Mouse (Mus musculus) cerebellum, adult 11 months (tissue): ENCODE data around the gene Exph5.

Experiments used
- DNase-seq: peaks from one replicate; pipeline ENCODE4 v3.0.0; 2022

Exph5 gene

DNA sequence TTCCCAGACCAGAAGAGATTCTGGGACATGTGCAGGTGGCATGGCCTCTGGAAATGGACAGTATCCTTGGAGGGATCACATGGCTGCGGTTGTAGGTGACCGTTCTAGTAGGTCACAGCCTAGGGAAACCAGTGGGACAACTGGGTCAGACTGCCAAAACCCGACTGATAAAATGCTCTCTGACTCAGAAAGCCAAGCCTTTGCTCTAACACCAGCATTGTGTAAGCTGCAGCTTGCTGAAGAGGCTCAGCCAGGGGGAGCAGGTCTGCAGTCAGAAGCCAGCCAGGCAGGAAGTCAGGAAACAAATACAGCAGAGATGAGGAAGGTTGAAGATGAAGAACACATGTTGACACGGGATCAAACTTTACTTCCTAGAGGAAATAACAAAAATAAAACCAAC is 74.4 kb downstream of the Exph5 start:
- no peak for DNase-seq

DNA sequence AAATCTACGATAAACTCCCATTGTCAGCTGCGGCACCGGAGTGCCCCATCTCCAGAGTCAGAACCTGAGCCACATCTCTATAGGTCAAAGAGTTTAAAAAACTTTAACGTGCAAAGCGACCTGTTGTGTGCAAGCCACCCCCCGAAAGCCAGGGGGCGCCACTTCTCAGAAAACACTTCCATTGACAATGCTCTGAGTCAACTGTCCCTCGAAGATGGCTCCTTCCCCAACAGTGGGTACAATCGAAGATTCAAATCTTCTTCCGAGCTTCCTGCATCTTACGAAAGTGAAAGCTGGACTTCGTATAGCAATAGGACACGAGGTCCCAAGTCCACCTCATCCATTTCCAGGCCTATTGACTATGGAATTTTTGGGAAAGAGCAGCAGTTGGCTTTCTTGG is 75.3 kb downstream of the Exph5 start:
- no peak for DNase-seq

DNA sequence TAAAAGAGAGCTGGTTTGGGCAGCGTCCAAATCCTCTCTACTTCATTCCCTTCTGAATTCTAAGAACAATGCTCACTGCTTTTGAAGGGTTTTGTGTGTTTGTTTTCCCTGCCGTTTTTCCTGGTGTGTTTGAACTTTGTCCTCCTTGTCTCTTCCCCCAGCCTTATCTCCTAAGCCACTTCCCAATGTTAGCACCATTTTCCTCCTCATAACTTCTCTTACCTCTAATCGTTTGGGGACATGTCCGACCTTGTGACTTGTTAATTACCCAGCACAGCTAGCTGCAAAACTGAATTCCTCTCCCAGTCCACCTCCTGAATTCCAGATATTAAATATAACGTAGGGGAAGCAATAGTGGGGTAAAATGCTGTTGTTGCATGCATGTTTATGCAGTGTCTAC is 76.1 kb downstream of the Exph5 start:
- no peak for DNase-seq

DNA sequence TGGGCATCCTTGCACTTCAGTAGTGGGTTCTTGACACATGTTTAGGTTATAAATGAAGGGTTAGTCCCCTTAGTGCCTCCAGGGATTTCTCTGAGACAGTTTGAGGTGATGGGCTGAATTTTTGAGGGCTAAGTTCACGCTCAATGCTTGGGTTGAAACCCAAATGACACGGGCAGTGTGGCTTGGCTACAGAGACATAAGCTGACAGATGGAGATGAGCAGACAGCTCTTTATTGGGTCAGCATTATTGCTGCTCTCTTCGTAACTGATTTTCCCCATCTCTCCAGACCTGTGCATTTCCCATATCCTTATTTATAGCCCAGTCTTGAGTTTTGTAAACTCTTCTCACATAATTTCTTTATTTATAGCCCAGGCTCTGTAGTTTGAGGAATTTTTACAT is 76.7 kb downstream of the Exph5 start:
- no peak for DNase-seq

DNA sequence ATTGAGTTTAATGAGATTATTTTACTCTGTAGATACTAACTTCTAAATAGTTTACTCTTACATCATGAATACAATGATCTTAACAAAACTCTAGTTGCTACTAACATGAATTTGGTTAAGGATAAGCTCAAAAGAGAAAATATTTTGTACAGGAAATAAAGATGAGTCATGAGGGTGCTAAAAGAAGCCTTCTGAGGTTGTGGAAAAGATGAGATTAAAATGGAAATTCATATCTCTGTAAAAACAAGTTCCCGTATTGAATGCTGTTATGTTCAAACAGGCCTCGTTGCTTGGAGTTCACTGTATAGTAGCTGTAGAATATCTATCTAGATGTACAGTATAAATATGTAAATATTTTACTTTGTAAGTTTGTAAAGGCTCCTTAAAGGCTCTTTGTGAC is 79.1 kb downstream of the Exph5 start:
- DNase-seq = no peak

DNA sequence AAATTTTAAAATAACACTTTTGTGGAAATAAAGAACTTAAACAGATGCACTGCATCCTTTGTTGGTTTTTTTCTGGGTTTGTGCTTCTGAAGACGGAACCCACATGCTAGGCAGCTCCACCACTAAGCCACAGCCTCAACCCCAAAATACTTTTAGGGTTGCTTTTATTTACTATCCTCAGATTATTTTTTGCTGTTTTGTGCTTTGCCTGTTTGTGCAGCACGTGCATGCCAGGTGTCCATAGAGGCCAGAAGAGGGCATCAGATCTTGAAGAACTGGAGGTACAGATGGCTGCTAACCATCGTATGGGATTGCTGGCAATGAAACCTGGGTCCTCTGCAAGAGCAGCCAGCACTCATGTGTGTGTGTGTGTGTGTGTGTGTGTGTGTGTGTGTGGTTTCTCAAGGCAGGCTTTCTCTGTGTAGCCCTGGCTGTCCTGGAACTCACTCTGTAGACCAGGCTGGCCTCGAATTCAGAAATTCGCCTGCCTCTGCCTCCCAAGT is 79.7 kb downstream of the Exph5 start:
- DNase-seq = no peak

DNA sequence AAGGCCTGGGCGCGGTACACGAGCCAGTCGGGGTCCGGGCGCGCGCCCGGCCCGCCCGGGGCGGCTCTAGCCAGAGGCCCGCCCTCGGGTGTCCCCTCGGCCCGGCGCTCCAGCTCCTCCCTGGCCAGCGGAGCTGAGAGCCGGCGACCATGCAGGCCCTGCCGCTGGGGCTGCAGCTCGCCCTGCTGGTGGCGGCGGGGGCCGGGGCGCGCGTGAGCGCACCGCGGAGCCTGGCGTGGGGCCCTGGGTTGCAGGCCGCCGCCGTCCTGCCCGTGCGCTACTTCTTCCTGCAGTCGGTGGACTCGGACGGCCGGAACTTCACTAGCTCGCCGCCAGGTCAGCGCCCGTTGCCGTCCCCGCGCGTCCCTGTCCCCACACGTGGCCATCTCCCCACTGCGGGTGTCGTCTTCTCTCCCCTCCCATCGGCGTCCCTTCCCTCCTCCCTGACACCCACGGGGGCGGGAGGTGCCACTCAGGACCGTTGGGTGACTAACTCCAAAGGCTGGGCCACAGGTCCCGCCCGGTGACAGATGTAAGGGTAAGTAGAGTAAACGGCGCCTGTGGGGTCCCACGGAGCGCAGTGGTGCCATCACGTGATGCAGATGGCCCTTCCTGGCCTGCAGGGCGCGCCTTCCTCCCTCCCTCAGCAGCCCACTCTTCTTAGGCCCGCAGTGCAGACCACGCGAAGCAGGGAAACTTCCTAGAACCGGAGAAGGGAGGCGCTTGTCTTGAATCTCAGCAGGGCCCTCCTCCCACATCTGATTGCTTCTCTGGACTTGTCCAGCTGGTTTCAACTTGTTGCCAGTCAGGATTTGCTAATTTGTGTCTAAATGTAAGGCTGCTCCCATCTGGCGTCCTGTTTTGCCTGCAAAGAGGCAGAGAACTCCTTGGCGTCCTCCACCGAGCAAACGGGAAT is 82.7 kb downstream of the Exph5 start, which contains the start of gene Kdelc2:
Gene Kdelc2 (plus strand): TSS at position 75 of the 916 bp plus-strand sequence.
- DNase-seq = peak; percentile 54

DNA sequence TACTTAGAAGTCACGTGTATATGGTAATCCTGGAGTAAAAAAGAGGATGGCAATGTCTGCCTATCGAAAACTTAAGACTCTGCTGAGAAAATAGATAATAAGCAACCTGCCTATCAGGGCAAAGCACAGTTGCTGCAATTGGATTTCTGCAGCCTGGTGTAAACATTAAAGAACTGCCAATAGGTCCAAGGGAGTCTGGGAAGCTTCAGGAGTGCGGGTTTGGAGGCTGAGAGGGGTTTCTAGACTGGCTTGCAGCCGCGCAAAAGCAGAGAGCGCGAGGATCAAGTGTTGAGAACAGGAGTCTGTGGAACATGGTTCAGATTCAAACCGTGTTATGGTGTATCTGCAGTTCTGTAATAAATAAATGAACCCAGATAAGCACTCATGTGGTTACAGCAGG is 83.4 kb downstream of the Exph5 start:
- DNase-seq = no peak

DNA sequence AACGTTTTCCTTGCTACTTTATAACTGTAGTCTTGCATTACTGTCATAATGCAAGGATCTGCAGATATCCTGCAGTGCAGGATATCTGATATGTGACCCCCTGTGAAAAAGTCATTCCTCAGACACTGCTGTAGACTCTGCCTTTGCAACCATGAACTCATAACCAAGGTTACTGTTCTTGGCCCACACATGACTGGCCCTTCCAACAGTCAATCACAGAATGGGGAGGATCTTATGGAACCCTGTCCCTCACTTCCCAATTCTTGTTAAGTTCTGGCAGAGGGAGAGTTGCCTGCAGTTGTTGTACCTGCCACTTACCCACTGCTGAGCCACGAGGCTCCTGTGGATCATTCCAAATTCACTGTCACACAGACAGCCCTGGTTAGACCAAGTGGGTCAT is 86.0 kb downstream of the Exph5 start:
- no peak for DNase-seq

DNA sequence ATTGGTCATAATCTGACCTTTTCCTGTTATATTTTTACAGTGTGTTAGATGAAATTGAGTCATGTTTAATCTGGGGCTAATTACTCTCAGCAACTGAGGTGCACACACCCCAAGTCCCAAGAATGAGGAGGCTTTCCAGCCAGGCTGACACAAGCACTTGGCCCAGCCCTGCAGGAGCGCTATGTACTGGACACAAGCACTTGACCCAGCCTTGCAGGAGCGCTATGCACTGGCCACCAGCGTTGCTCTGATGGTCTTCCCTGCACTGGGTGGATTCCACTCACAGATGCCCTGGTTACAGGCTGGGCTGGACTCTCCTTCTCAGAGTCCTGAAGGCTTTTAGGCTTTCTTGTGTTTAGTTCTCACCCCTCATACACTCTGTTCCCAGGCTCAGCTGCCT is 87.6 kb downstream of the Exph5 start:
- DNase-seq = no peak

DNA sequence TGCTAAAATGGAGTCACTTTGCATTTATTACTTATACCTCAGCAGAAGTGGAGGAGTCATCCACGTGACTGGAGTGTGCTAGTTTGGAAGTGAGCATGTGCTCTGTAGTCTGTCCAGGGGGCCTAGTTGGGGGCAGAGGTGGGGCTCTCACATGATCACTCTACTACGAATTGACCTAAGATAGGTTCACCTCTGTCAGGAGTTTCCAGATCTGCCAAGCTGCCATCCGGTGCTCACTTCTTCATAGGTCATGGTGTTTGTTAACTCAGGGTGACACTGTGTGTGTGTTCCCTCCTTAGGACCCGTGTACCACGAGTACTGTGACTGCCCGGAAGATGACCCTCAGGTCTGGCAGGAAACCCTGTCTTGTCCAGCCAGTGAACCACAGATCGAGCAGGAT is 88.7 kb downstream of the Exph5 start:
- no peak for DNase-seq

DNA sequence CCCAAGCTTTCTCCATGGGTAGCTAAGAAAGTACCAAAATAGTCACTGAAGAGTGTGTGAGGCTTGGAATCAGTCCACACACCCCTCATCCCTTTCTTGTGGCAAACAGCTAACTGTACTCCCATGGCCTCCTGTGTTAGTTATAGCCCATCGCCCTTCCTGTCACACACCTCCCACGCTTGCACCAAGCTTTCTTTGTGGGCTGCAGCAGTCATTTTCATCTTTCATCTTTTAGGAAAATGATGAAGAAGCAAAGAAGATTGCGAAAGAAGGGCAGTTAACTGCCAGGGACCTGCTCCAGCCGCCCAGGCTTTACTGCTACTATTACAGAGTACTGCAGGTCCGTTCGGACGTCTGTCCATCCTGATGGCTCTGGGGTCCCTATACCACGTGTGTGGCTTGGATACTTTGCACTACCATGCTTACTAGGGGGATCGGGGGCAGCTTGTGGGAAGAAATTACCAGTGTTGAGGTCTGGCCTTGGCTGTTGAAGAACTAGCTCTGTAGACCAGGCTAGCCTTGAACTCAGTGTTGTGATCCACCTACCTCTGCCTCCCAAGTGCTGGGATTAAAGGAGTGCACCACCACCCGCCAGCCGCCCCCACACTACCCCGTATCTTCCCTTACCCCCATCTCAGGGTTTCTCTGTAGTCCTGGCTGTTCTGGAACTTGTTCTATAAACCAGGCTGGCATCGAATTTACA is 96.4 kb downstream of the Exph5 start:
- DNase-seq = no peak

DNA sequence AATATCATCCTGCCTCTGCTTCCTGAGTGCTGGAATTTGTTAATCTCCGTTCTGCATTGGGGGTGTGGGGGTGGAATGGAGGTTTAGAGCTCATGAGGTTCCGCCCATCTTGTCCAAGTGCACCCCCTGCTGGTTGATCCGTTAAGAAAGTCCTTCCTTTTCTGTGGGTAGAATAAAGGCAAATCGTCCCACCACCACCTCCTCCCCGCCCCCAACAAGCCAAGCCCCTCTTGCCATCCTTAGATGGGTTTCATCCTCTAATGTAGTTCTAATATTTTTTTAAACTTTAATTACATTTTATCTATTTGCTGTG is 96.9 kb downstream of the Exph5 start:
- peak; percentile 69 for DNase-seq

DNA sequence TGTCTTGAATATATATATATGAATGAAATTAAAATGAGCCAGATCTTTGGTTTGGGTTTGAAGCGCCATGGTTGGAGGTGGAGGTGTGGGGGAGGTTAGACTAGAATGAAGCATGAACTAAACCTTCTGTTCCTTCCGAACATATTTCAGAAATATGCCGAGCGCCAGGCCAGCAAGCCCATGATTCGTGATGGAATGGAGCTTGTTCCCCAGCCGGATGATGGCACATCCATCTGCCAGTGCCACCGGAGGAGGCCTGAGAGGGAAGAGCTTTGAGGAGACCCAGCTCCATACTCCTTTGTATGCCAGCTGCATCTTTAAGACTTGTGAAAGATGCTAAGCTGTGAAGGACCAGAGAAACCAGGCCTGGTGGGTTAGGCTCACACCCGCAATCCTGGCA is 98.1 kb downstream of the Exph5 start:
- no peak for DNase-seq

DNA sequence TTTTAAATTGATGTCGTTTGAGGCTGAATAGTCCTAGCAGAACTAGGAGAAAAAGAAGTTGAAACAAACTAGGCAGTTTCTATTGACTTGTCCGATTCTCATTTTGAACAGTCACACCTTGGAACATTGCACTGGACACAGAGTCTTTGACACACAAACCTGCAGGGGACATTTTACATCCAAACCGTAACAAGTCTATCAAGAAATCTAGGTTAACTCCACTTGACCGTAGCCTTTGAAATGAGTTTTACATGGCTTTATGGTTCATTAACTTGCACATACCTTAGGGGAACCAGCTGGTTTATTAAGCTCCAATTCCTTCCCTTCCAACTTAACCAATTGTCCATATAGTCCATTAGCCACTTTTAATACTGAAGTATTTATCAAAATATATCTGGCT is 99.2 kb downstream of the Exph5 start:
- DNase-seq = no peak

DNA sequence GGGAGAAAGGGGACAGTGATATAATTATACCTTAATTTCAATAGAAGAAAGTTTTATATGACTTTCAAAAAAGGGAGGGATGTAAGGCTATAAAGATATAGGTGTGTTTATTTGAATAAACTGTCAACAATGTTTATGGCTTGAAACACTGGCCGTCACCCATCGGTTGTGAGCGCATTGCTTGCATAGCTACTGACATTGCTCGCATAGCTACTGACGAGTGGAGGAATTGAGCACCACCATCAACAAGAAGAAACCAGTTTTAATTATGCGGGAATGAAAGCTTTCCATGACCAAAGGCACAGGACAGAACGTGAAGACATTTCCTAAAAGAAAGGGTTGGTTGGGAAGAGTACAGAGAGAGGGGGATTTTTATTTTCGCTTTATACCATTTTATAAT is 99.7 kb downstream of the Exph5 start:
- DNase-seq = no peak

DNA sequence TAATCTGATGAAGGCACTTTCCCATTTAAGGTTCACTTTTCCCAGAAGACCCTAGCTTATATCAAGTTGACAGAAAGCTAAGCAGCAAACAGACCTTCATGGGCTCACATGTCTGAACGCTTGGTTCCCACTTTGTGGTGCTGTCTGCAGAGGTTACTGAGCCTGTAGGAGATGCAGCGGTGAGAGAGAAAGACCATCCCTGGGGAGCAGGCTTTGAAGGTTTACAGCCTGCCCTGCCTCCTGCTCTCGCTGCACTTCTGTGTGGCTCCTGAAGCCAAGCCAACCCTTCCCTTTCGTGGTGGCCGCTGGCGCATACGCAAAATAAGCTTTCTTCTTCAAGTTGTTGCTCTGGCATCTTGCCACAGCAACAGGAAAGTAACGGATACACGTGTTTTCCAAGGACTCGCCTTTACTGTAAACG is 100.8 kb downstream of the Exph5 start, which contains the start of gene 4930550C14Rik:
Gene 4930550C14Rik (plus strand): TSS at position 35 of the 421 bp plus-strand sequence.
- no peak for DNase-seq

DNA sequence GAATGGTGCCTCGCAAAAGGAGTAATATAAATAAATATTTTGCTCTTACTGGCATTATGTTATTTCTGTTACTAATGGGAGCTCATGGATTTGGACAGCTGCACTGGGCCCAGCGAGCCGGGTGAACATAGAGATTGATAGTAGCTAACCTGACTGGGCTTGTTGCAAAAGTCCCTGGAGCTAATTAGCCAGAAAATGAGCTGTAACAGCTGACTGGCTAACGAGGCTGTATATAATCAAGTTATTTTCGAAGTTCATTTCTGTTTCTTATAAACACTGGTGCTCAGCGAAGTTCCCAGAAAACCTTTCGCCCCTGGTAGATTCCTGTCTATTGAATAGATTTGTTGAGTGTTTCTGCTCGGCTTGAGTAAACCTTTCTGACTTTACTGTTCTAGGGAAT is 101.5 kb downstream of the Exph5 start:
- no peak for DNase-seq

DNA sequence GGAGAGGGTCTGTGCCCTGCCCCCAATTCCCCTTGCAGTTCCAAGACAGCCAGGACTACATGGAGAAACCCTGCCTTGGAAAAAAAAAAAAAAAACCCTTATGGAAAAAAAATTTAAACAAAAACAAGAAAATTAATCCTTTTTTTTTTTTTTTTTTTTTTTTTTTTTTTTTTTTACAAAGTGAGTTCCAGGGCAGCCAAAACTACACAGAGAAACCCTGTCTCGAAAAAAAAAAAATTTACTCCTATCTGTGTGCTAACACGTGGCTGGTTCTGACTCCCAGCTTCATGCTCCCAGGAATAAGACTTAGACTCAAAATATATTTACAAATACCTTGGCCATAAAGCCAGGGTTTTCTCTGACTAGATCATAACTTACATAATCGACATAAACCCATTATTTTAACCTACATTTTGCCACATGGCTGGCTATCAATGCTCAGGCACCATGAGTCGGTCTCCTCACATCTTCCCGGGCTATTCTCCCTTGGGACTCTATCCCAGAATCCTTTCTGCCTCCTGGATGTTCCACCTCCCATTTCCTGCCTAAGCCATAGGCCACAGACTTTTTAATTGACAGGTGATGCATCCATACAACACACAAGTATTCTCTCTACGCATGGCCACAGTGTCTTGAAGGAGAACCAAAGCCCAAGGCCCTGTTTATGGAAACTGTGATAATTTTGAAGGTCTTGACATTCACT is 102.7 kb downstream of the Exph5 start:
- no peak for DNase-seq

DNA sequence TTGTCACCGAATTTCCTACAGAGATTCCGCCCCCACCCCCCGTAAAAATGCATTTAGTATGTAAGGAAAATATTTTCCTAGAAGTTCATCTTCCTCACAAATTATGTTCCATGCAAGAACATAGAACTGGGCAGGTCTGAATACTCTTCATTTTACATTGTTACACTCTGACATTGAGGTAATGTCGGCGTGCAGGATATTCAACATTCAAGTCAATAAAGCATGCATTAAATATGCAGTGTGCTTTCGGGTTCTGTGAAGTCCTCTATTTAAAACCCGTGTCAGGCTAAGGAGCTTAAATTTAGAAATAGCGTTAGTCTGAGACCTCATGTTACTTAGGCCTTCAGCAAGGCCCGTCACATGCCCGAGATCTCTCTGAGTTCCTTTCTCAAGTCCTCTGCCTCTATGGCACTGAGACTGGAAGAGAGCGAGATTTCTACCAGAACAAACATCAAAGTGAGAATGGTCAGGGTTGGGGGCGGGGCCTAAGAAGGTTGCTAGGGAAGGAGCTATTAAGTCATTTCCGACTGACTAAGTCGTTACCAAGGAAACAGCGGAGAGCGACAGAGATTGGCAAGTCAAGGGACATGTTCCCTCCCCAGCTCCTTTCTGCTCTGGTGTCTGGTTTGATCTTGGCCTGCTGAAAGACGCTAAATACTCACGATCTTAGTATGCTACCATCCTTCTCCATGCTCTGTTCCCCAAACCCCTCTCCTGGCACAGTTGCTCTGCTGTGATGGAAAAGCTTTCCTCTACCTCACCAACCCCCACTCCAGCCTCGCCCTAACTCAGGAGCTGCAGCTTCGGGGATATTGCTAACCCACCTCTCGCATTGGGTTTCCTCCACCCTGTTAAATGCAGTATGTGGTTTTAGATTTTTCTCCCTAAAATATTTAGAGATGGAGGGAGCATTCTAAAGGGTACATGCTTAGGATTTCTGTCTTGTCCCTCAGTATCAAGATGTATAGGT is 103.6 kb downstream of the Exph5 start:
- DNase-seq = peak; percentile 44

DNA sequence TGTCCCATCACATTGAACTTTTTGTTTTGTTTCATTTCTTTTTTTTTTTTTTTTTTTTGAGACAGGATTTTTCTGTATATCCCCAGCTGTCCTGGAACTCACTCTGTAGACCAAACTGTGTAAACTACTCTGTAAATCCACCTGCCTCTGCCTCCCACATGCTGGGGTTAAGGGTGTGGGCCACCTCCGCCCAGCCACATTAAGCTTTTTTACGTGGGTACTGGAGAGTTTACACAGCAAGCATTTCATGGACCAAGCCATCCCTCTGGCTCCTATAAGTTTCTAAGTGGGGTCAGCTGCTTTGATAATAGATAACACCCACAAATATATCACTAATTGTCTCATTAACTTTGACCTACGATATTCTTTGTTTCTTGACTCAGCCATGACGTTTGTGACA is 107.1 kb downstream of the Exph5 start:
- DNase-seq = no peak

DNA sequence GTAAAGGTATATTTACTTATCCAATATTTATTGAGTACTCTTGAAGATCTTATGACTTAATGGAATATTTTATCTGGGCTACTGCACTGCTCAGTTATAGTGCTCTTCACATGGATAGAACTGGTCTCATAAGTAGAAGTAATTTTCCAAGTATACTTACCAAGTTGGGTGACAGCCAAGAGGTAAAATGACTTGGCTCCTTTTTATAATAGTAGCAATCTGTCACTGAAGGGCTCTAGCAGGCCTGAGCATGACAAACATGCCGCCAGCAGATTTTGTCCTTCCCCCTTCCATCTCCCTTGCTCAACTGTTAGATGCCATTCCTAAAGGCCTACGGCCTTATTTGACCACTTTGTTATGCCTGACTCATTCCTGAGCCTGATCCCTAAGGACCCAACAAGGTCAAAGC is 107.5 kb downstream of the Exph5 start:
- no peak for DNase-seq
